Mouse (Mus musculus): ENCODE measurements around the gene Gm45808.

- TF ChIP-seq CTCF (IDR thresholded peaks at IDR 0.05; ENCODE audit: low read depth, low read length) (no peak), POLR2A (IDR thresholded peaks at IDR 0.05; ENCODE audit: borderline replicate concordance, low read depth, low read length) (no peak)
Observed at GRCm38 (mm10) chr7:45465549-45465948, 21.1 kb downstream of the Gm45808 start.
